Mouse (Mus musculus): Measurements from ENCODE around the gene Nmnat3. TPM values are rescaled to one million over a fixed set of nuclear protein-coding genes. Genes with fewer than 3 reads are reported as not detected.

Gene Nmnat3
- polyA plus RNA-seq, 1 experiment from 2014 or later: 2.7 TPM

DNA sequence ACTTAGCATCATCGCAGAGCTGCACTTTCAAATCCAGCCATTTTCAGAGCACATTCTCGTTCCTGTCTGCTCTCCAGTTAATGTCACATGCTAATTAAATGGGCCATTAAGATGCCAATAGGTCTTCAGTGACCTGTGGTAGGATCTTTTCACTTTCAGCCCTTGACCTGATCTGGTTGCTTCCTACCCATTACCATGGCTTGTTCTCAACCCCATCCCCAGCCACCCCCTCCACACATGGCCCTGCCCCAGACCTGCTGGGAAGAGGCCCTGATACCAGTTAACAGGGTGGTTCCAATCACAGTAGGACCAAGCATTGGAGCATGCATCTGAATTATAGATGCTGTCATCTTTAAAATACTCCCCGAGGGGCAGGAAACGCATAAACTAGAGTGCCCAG, 30.7 kb downstream of the Nmnat3 start:
- no peak for DNase-seq (ENCODE audit: low spot score)
- Histone ChIP-seq H3K9me3 (ENCODE audit: control insufficient read depth, low read length) (no peaks in the 10 kb centered on the region), H3K27me3 (ENCODE audit: control insufficient read depth, insufficient read depth, low read length) (no peaks in the 10 kb centered on the region), H3K4me1 (ENCODE audit: control insufficient read depth, insufficient read depth, low read length) (no peaks in the 10 kb centered on the region), H3K9ac (ENCODE audit: low read length) (no peak overlapping the region), H3K36me3 (ENCODE audit: control insufficient read depth, insufficient read depth, low read length) (no peaks in the 10 kb centered on the region), H3K4me2 (ENCODE audit: low read depth, severe bottlenecking) (no peak overlapping the region), H3K27ac (replicated peaks; ENCODE audit: low read depth, low read length) (no peak overlapping the region), H3K4me3 (ENCODE audit: low read depth, low read length) (no peak overlapping the region)
- no peak for ATAC-seq (ENCODE audit: insufficient number of reproducible peaks, low FRiP score, low TSS enrichment, low read depth)
- WGBS: 68% methylated on average over 4 of the region's 4 CpGs

DNA sequence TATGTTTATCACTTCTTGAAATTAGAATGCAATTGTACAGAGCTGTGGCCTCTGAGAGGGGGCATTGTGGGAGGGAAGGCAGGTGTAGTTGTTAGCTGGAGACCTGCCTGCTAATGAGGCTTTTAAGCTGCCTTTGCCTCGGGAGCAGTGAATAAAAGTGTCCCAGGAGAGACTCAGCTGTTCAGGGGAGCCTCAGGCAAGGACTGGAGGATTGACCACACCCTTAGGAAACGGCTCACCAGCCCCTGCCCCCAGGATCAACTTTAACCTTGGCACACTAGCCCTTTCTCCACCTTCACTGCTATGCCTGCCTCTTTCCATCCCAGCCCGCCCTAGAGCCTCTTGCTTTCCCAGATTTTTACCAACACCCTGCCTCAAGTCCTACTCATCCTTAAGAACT, 31.6 kb downstream of the Nmnat3 start:
- Histone ChIP-seq H3K4me3 (ENCODE audit: low read depth, low read length) (no peak overlapping the region), H3K9me3 (ENCODE audit: control insufficient read depth, low read length) (no peaks in the 10 kb centered on the region), H3K9ac (ENCODE audit: low read length) (no peak overlapping the region), H3K36me3 (ENCODE audit: control insufficient read depth, insufficient read depth, low read length) (no peaks in the 10 kb centered on the region), H3K4me2 (ENCODE audit: low read depth, severe bottlenecking) (no peak overlapping the region), H3K4me1 (ENCODE audit: control insufficient read depth, insufficient read depth, low read length) (no peaks in the 10 kb centered on the region), H3K27ac (replicated peaks; ENCODE audit: low read depth, low read length) (no peak overlapping the region), H3K27me3 (ENCODE audit: control insufficient read depth, insufficient read depth, low read length) (no peaks in the 10 kb centered on the region)
- DNase-seq (ENCODE audit: low spot score): no peak
- 28% methylated on average over 3 of the region's 3 CpGs for WGBS
- ATAC-seq (ENCODE audit: insufficient number of reproducible peaks, low FRiP score, low TSS enrichment, low read depth): no peak

DNA sequence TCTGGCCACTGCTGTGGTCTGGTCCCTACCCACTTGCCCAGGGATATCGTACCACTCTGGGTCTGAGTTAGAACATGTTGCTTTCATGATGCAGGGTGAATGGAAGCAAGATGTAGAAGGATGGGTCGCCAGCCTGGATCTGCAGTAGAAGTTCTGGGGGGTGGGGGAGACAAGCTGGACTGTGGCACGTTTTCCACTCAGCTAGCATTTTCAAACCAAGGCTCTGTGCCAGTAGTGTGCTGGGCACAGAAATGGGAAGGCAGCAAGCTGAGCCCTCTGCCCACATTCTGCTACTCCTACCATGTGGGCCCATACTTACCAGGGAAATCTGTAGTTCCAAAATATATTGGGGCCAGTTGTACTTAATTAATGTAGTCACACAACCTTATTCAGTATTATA, 33.5 kb downstream of the Nmnat3 start:
- H3K9me3 ChIP-seq (ENCODE audit: control insufficient read depth, low read length): no peaks in the 10 kb centered on the region
- DNase-seq (ENCODE audit: low spot score) (no peak), ATAC-seq (ENCODE audit: insufficient number of reproducible peaks, low FRiP score, low TSS enrichment, low read depth) (no peak)
- 85% methylated on average over 3 of the region's 3 CpGs for WGBS
- H3K27me3 ChIP-seq (ENCODE audit: control insufficient read depth, insufficient read depth, low read length): no peaks in the 10 kb centered on the region
- no peak overlapping the region for H3K4me2 ChIP-seq (ENCODE audit: low read depth, severe bottlenecking)
- no peaks in the 10 kb centered on the region for H3K4me1 ChIP-seq (ENCODE audit: control insufficient read depth, insufficient read depth, low read length)
- no peak overlapping the region for H3K27ac ChIP-seq (replicated peaks; ENCODE audit: low read depth, low read length)
- H3K36me3 ChIP-seq (ENCODE audit: control insufficient read depth, insufficient read depth, low read length): no peaks in the 10 kb centered on the region
- H3K4me3 ChIP-seq (ENCODE audit: low read depth, low read length): no peak overlapping the region
- no peak overlapping the region for H3K9ac ChIP-seq (ENCODE audit: low read length)

DNA sequence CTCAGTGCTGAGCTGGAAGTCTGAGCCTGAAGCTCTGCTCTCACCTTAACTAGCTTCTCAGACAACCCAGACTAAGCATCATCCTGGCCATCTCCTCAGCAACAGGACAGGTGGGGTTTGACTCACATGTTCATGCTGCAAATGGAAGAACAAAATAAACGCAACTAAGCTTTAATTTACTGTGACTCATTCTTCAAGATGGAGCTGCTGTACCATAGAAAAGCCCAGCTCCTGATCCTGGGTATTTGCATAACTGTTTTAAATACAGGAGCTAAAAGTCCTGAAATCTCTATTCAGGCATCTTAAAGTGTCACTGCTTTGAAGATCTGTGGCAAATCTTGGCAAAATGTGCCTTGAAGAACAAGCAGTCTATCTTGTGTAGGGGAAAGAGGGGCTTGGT, 38.9 kb downstream of the Nmnat3 start:
- H3K27ac ChIP-seq (replicated peaks; ENCODE audit: low read depth, low read length): no peak overlapping the region
- no peak for ATAC-seq (ENCODE audit: insufficient number of reproducible peaks, low FRiP score, low TSS enrichment, low read depth)
- H3K4me2 ChIP-seq (ENCODE audit: low read depth, severe bottlenecking): no peak overlapping the region
- no peaks in the 10 kb centered on the region for H3K27me3 ChIP-seq (ENCODE audit: control insufficient read depth, insufficient read depth, low read length)
- no peak for DNase-seq (ENCODE audit: low spot score)
- no peak overlapping the region for H3K4me3 ChIP-seq (ENCODE audit: low read depth, low read length)
- H3K4me1 ChIP-seq (ENCODE audit: control insufficient read depth, insufficient read depth, low read length): 0 out of 2 replicates have a peak, but pooled peaks cover 3% of the 10 kb centered on the region
- 85% methylated on average over 1 of the region's 1 CpGs for WGBS
- H3K9me3 ChIP-seq (ENCODE audit: control insufficient read depth, low read length): no peaks in the 10 kb centered on the region
- H3K36me3 ChIP-seq (ENCODE audit: control insufficient read depth, insufficient read depth, low read length): no peaks in the 10 kb centered on the region
- no peak overlapping the region for H3K9ac ChIP-seq (ENCODE audit: low read length)

DNA sequence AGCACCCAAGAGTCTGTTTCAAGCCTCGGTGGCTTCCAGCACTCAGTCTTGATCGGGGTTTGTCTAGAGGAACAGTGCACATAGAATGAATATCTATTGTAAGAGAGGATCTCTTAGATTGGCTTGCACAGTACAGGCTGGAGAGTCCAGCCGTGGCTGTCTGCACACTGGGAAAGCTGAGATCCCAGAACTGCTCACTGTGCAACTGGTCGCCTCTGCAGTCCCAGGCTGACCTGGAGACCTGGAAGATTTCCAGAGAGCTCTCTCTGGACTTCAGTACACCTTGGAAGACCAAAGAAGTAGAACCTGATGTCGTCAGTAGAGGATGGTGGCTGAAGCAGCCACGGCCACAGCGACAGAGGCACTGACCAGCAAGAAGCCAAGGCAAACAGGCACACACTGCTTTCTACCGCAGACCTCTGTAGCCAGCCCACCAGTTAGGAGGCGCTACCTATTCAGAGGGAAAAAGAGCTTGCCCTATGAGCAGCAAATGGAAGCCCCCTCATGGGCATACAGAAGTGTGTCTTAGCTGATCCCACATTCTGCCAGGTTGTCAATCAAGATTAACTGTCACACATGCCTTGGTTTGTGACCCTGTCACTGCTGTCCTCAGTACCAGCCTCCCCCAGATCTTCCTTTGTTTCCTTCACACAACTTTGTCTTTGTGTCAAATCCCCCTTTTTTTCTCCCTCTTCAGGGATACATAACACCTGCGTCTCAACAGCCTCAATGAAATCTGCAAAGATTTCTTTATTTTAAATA, 41.4 kb downstream of the Nmnat3 start:
- Histone ChIP-seq H3K4me1 (ENCODE audit: control insufficient read depth, insufficient read depth, low read length) (0 out of 2 replicates have a peak, but pooled peaks cover 3% of the 10 kb centered on the region), H3K9me3 (ENCODE audit: control insufficient read depth, low read length) (no peaks in the 10 kb centered on the region), H3K4me2 (ENCODE audit: low read depth, severe bottlenecking) (no peak overlapping the region), H3K27me3 (ENCODE audit: control insufficient read depth, insufficient read depth, low read length) (no peaks in the 10 kb centered on the region), H3K4me3 (ENCODE audit: low read depth, low read length) (no peak overlapping the region), H3K36me3 (ENCODE audit: control insufficient read depth, insufficient read depth, low read length) (no peaks in the 10 kb centered on the region), H3K9ac (ENCODE audit: low read length) (no peak overlapping the region), H3K27ac (replicated peaks; ENCODE audit: low read depth, low read length) (no peak overlapping the region)
- ATAC-seq (ENCODE audit: insufficient number of reproducible peaks, low FRiP score, low TSS enrichment, low read depth): no peak
- whole genome bisulfite sequencing: 90% methylated on average over 10 of the region's 10 CpGs
- no peak for DNase-seq (ENCODE audit: low spot score)

DNA sequence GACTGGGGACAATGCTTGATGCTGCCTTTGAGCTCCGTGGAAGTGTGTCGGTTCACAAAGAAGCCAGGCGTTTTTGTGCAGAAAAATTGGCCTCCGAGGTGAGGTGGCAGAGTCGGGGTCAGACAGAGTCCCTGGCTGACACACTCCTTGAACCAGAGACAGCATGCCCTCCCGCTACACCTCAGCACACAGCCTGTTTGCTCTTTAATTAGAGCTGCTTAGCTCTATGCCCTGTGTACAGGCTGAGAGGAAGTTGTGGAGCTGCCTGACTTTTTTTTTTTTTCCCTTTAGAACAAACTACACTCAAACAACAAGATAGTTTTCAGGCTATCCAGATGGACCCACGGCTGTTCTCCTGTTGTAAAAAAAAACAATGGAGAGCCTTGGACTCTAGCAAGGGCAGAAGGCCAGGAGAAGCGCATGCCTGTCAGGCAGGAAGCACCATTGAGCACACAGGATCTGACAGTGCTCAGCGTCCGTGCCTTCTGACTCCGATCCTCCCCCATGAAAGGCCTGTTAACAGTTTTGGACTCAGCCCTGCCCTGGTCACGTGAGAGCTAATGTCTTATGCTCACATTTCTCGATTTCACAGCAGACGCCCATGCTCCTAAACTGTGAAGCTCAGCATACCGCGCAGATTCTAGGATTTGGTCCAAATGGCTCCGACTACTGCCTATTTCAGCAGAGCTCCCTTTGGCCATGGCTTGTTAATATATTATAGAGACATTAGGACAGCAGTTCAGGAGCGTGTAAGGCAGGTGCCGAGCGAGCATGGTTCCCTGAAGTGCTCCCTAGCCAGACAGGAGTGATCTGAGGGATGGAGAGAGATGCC, 42.3 kb downstream of the Nmnat3 start:
- no peak for DNase-seq (ENCODE audit: low spot score)
- Histone ChIP-seq H3K4me2 (ENCODE audit: low read depth, severe bottlenecking) (no peak overlapping the region), H3K27me3 (ENCODE audit: control insufficient read depth, insufficient read depth, low read length) (no peaks in the 10 kb centered on the region), H3K9me3 (ENCODE audit: control insufficient read depth, low read length) (no peaks in the 10 kb centered on the region), H3K27ac (replicated peaks; ENCODE audit: low read depth, low read length) (no peak overlapping the region), H3K9ac (ENCODE audit: low read length) (no peak overlapping the region), H3K36me3 (ENCODE audit: control insufficient read depth, insufficient read depth, low read length) (no peaks in the 10 kb centered on the region), H3K4me3 (ENCODE audit: low read depth, low read length) (no peak overlapping the region), H3K4me1 (ENCODE audit: control insufficient read depth, insufficient read depth, low read length) (0 out of 2 replicates have a peak, but pooled peaks cover 3% of the 10 kb centered on the region)
- no peak for ATAC-seq (ENCODE audit: insufficient number of reproducible peaks, low FRiP score, low TSS enrichment, low read depth)
- WGBS: 74% methylated on average over 20 of the region's 20 CpGs

DNA sequence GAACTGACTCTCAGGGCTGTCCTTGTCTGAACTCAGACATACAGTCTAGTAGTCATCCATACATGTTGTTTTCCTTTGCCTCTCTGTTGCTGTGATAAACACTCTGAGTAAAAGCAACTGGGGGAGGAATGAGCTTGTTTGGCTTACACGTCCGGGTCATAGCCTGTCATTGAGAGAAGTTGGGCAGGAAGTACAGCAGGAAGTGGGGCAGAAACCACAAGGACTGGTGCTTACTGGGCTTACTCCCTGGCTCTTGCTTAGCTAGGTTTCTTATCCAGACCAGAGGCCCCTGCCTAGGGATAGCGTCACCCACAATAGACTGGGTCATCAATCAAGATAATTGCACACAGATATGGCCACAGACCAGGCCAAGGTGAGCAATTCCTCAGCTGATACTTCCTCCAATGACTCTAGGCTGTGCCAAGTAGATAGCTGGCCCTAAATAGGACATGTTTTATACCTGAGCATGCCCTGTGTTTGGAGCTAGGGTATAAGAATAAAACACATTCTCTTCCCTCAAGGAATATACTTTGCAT, 46.1 kb downstream of the Nmnat3 start:
- H3K9me3 ChIP-seq (ENCODE audit: control insufficient read depth, low read length): no peaks in the 10 kb centered on the region
- H3K4me3 ChIP-seq (ENCODE audit: low read depth, low read length): no peak overlapping the region
- H3K4me1 ChIP-seq (ENCODE audit: control insufficient read depth, insufficient read depth, low read length): 0 out of 2 replicates have a peak, but pooled peaks cover 3% of the 10 kb centered on the region
- WGBS: 56% methylated on average over 3 of the region's 3 CpGs
- ATAC-seq (ENCODE audit: insufficient number of reproducible peaks, low FRiP score, low TSS enrichment, low read depth) (no peak), DNase-seq (ENCODE audit: low spot score) (no peak)
- H3K36me3 ChIP-seq (ENCODE audit: control insufficient read depth, insufficient read depth, low read length): no peaks in the 10 kb centered on the region
- no peaks in the 10 kb centered on the region for H3K27me3 ChIP-seq (ENCODE audit: control insufficient read depth, insufficient read depth, low read length)
- H3K4me2 ChIP-seq (ENCODE audit: low read depth, severe bottlenecking): no peak overlapping the region
- no peak overlapping the region for H3K9ac ChIP-seq (ENCODE audit: low read length)
- H3K27ac ChIP-seq (replicated peaks; ENCODE audit: low read depth, low read length): no peak overlapping the region

DNA sequence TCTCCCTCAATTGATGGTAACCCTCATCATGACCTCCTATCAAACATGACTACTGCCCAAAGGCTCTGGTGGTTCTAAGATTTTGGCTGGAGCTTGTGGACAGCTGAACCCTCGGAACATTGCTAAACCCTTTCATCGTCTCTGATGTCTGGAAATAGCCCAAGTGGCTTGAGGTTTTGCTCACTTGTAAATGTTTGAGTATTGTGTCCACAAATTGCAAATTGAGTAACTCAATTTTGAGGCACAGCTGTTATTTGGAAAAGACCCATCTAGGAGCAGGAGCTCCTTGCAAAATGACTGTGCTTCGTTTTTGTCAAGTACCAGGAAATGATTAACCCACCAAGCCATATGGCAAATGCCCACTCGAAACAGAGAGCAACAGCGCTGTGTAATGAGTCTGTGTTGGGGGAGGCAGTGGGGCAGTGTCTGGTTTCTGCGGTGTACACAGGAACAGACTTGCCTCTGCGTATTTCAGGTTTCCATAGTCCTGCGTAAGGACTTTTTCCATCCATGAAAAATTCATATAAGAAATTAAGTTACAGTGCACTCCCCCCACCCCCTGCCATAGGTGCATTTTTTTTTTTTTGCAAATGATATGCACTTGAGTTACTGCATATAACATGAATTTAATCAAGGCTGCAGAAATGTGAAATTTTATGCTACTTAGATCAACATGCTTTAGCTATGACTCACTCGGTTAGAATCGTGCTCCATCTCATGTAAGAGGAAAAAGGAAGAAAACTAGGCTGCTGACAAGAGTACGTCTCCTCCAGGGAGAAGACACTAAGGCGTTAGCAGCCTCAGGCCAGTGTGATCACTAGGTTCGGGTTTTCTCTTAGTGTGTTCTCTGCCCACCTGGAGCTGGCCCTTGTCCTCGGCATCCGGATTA, 50.9 kb downstream of the Nmnat3 start:
- DNase-seq (ENCODE audit: low spot score) (no peak), ATAC-seq (ENCODE audit: insufficient number of reproducible peaks, low FRiP score, low TSS enrichment, low read depth) (no peak)
- no peaks in the 10 kb centered on the region for H3K27me3 ChIP-seq (ENCODE audit: control insufficient read depth, insufficient read depth, low read length)
- no peak overlapping the region for H3K4me3 ChIP-seq (ENCODE audit: low read depth, low read length)
- H3K4me1 ChIP-seq (ENCODE audit: control insufficient read depth, insufficient read depth, low read length): no peaks in the 10 kb centered on the region
- H3K36me3 ChIP-seq (ENCODE audit: control insufficient read depth, insufficient read depth, low read length): no peaks in the 10 kb centered on the region
- H3K9ac ChIP-seq (ENCODE audit: low read length): no peak overlapping the region
- WGBS: 71% methylated on average over 15 of the region's 15 CpGs
- H3K9me3 ChIP-seq (ENCODE audit: control insufficient read depth, low read length): no peaks in the 10 kb centered on the region
- no peak overlapping the region for H3K27ac ChIP-seq (replicated peaks; ENCODE audit: low read depth, low read length)
- H3K4me2 ChIP-seq (ENCODE audit: low read depth, severe bottlenecking): no peak overlapping the region

Data from limb, embryonic 11.5 days (tissue).